Mouse (Mus musculus): ENCODE measurements around the gene Tpd52l2.
"Not testable (repeated sequence)": the region's sequence is repeated elsewhere in the genome, so short reads cannot be mapped to it uniquely, and the experiment has no call there.

The Tpd52l2 gene

GRCm38 (mm10) chr2:181487338-181488277 is 9.3 kb upstream of the Tpd52l2 start:
- DNase-seq: no peak

- no peak for DNase-seq
Observed at GRCm38 (mm10) chr2:181491432-181492205, 5.3 kb upstream of the Tpd52l2 start.

- no peak for DNase-seq
Observed at GRCm38 (mm10) chr2:181492206-181492605, 4.7 kb upstream of the Tpd52l2 start.

GRCm38 (mm10) chr2:181493156-181493927 is 3.6 kb upstream of the Tpd52l2 start, which contains the start of gene Abhd16b:
Gene Abhd16b, plus strand, starts transcription at chr2:181493206.
- DNase-seq: peak; percentile 46

- peak; percentile 38 for DNase-seq
Observed at GRCm38 (mm10) chr2:181494266-181494945, 2.5 kb upstream of the Tpd52l2 start.

GRCm38 (mm10) chr2:181495845-181496244 is 1.1 kb upstream of the Tpd52l2 start:
- not testable (repeated sequence) for DNase-seq

GRCm38 (mm10) chr2:181496281-181496680 is 661 bp upstream of the Tpd52l2 start:
- DNase-seq: peak; percentile 58

- peak; percentile 62 for DNase-seq
Observed at GRCm38 (mm10) chr2:181497548-181497875, 570 bp downstream of the Tpd52l2 start.

- DNase-seq: no peak
Observed at GRCm38 (mm10) chr2:181498644-181499043, 1.7 kb downstream of the Tpd52l2 start.

- DNase-seq: no peak
Observed at GRCm38 (mm10) chr2:181509191-181509590, 12.2 kb downstream of the Tpd52l2 start.

- no peak for DNase-seq
Observed at GRCm38 (mm10) chr2:181511231-181511630, 14.3 kb downstream of the Tpd52l2 start.

- no peak for DNase-seq
Observed at GRCm38 (mm10) chr2:181519201-181519600, 22.3 kb downstream of the Tpd52l2 start.

GRCm38 (mm10) chr2:181520118-181520935 is 23.4 kb downstream of the Tpd52l2 start, which contains the start of gene Dnajc5:
Gene Dnajc5, plus strand, starts transcription at chr2:181520485.
- peak; percentile 99 for DNase-seq

GRCm38 (mm10) chr2:181520936-181521227 is 23.9 kb downstream of the Tpd52l2 start:
- no peak for DNase-seq

GRCm38 (mm10) chr2:181521491-181521890 is 24.5 kb downstream of the Tpd52l2 start:
- no peak for DNase-seq

GRCm38 (mm10) chr2:181522811-181523210 is 25.9 kb downstream of the Tpd52l2 start:
- no peak for DNase-seq

- DNase-seq: no peak
Observed at GRCm38 (mm10) chr2:181525526-181525925, 28.6 kb downstream of the Tpd52l2 start.

GRCm38 (mm10) chr2:181529076-181529475 is 32.1 kb downstream of the Tpd52l2 start:
- no peak for DNase-seq

GRCm38 (mm10) chr2:181532589-181532988 is 35.6 kb downstream of the Tpd52l2 start:
- no peak for DNase-seq

GRCm38 (mm10) chr2:181536410-181536809 is 39.5 kb downstream of the Tpd52l2 start:
- no peak for DNase-seq

- DNase-seq: no peak
Observed at GRCm38 (mm10) chr2:181537444-181538047, 40.6 kb downstream of the Tpd52l2 start.
